Mouse (Mus musculus) erythroblast, adult 5-6 weeks (primary cell): ENCODE measurements around the gene Olfr136. TPM values are rescaled to one million over a fixed set of nuclear protein-coding genes. Genes with fewer than 3 reads are reported as not detected.

Experiments
- ATAC-seq: replicated peaks from 2 replicates; pipeline ENCODE4 v1.8.0; 2016; ENCODE audit warnings: moderate number of reproducible peaks, mild to moderate bottlenecking, moderate TSS enrichment, inconsistent platforms; ENCODE audit not compliant: poor library complexity, low FRiP score, severe bottlenecking
- total RNA-seq, 2 experiments: library from RNA; stranded (forward) in 1 of 2; stranded (reverse) in 1 of 2; fragments of 150-400 nt in 1 of 2; fragments of 200-764, 138-1000 nt in 1 of 2; gene quantifications; 2 replicates each; pipeline versions ENCODE4 v1.2.3 to v1.2.4; 2015 to 2017; ENCODE audit warnings: low replicate concordance in 2 of 2

The Olfr136 gene
- not detected in 2 replicates for total RNA-seq (2015; ENCODE audit: low replicate concordance)
- 0.34 TPM in 1 of 2 replicates, not detected in the other for total RNA-seq (2017; ENCODE audit: low replicate concordance)

DNA sequence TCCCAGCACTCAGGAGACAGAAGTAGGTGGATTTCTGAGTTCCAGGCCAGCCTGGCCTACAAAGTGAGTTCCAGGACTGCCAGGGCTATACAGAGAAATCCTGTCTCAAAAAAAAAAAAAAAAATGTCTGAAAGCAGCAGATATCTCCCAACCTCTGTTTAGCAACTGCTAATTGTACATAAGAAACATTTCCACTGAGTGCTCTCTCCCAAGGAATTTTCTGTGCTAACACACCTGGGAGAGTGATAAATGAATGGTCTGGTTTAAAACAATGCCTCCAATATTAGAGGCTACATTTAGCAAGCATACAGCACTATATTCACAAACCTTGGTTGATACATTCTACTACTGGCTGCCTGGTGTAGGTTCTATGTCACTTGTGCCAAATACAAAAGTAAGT lies at the start of gene Olfr136:
Gene Olfr136, plus strand, starts transcription at position 301 of the 400 bp plus-strand sequence.
- ATAC-seq: no peak

GRCm38 (mm10) chr17:38307470-38307869 lies 22.2 kb upstream of the Olfr136 start, which contains the start of gene Olfr137:
TSS of gene Olfr137 (minus strand) at chr17:38307570.
- no peak for ATAC-seq

Other genes with a start within 250 kb of the Olfr136 start
- gene Olfr131, start 241.1 kb upstream of the Olfr136 start, total RNA-seq (2015; ENCODE audit: low replicate concordance): not detected in 2 replicates
- gene Olfr131, start 241.1 kb upstream of the Olfr136 start, total RNA-seq (2017; ENCODE audit: low replicate concordance): not detected in 2 replicates
- gene Olfr132, start 195.3 kb upstream of the Olfr136 start, total RNA-seq (2015; ENCODE audit: low replicate concordance): not detected in 2 replicates
- not detected in 2 replicates for gene Olfr132, start 195.3 kb upstream of the Olfr136 start, total RNA-seq (2017; ENCODE audit: low replicate concordance)
- not detected in 2 replicates for gene Olfr133, start 184.6 kb upstream of the Olfr136 start, total RNA-seq (2015; ENCODE audit: low replicate concordance)
- gene Olfr133, start 184.6 kb upstream of the Olfr136 start, total RNA-seq (2017; ENCODE audit: low replicate concordance): not detected in 2 replicates
- not detected in 2 replicates for gene Olfr134, start 158.4 kb upstream of the Olfr136 start, total RNA-seq (2015; ENCODE audit: low replicate concordance)
- gene Olfr134, start 158.4 kb upstream of the Olfr136 start, total RNA-seq (2017; ENCODE audit: low replicate concordance): not detected in 2 replicates
- not detected in 2 replicates for gene Olfr135, start 125.5 kb upstream of the Olfr136 start, total RNA-seq (2015; ENCODE audit: low replicate concordance)
- not detected in 2 replicates for gene Olfr135, start 125.5 kb upstream of the Olfr136 start, total RNA-seq (2017; ENCODE audit: low replicate concordance)
- not detected in 2 replicates for gene Olfr138, start 68.8 kb upstream of the Olfr136 start, total RNA-seq (2015; ENCODE audit: low replicate concordance)
- not detected in 2 replicates for gene Olfr138, start 68.8 kb upstream of the Olfr136 start, total RNA-seq (2017; ENCODE audit: low replicate concordance)
- not detected in 2 replicates for gene Olfr137, start 22.3 kb upstream of the Olfr136 start, total RNA-seq (2015; ENCODE audit: low replicate concordance)
- gene Olfr137, start 22.3 kb upstream of the Olfr136 start, total RNA-seq (2017; ENCODE audit: low replicate concordance): not detected in 2 replicates
- not detected in 2 replicates for gene Esp36, start 90.4 kb downstream of the Olfr136 start, total RNA-seq (2015; ENCODE audit: low replicate concordance)
- gene Esp36, start 90.4 kb downstream of the Olfr136 start, total RNA-seq (2017; ENCODE audit: low replicate concordance): not detected in 2 replicates
- gene Esp34, start 224.4 kb downstream of the Olfr136 start, total RNA-seq (2015; ENCODE audit: low replicate concordance): not detected in 2 replicates
- gene Esp34, start 224.4 kb downstream of the Olfr136 start, total RNA-seq (2017; ENCODE audit: low replicate concordance): not detected in 2 replicates